Mouse (Mus musculus): Measurements from ENCODE around the gene Paqr9.

DNA sequence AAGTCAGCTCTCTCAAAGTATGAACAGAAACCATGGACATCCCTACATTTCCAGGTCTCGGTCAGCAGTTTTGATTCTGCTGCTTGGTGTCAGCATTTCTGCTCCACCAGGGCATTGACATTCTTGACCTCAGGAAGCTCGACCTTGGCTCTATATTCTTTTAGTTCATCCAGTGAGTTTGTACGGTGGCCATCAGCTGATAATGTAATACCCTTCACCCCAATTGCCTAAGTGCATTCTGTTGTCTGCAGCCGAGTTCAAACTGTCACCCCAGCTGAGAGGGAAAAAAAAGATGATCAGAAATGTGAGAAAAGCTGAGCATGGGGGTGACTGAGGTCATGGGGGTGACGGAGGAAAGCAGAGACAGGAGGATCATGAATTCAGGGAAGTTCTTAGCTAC lies 13.1 kb downstream of the Paqr9 start:
- TF ChIP-seq POLR2A (IDR thresholded peaks at IDR 0.05; ENCODE audit: insufficient read depth, low read length) (no peak), CTCF (IDR thresholded peaks at IDR 0.05; ENCODE audit: low read depth, low read length) (no peak)
